Mouse (Mus musculus) duodenum, adult 2 months (tissue): ENCODE results near the gene Fam221a. TPM values are rescaled to one million over a fixed set of nuclear protein-coding genes. Genes with fewer than 3 reads are reported as not detected.

ENCODE experiments used
- polyA plus RNA-seq: library from polyadenylated mRNA; depleted of rRNA; stranded (reverse); fragments of >200 nt; gene quantifications from 2 replicates; pipeline ENCODE4 v1.2.3, GENCODE M21; 2012; ENCODE audit warnings: low replicate concordance; rRNA removed

Gene Fam221a
- 2.0 and 4.2 TPM in 2 replicates for polyA plus RNA-seq

DNA sequence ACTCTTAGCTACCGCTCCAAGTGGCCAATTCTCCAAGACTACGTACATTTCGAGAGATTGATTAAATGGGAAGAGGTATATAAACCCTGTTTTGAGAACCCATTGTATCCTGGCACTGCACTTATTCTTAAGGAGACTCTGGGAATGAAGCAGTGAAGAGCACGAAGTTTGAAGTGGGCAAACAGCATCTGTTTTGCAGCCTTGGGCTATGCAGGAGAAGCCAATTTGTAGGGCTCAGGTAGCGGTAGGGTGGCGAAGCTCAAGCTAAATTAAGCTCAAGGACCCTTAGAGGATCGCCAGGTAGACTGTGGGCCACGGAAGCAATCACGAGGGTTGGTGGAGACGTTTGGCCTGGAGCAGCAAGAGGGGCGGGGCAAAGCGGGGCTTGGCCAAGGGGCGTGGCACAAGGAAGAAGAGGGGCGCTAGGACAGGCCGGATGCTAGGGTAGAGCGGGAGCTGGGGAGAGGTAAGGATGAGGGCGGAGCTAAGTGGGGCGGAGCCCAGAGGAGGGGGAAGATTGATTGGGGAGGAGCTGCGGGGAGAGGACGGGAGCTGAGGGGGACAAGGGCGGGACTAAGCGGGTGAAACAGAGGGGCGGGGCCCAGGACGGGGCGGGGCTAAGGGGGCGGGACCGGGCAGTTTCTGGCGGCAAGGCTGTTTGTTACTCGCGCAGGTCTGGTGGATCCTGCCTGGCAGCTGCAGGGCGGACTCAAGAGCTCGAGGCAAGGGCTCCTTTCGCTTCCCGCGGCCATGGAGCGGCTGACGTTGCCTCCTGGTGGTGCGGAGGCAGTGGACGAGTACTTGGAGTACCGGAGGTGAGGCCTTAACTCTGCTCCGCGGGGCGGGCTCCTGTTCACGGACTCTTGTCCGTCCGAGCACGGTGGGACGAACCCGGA, at the start of gene Fam221a:
TSS of gene Fam221a (plus strand) at position 581 of the 896 bp plus-strand sequence.

DNA sequence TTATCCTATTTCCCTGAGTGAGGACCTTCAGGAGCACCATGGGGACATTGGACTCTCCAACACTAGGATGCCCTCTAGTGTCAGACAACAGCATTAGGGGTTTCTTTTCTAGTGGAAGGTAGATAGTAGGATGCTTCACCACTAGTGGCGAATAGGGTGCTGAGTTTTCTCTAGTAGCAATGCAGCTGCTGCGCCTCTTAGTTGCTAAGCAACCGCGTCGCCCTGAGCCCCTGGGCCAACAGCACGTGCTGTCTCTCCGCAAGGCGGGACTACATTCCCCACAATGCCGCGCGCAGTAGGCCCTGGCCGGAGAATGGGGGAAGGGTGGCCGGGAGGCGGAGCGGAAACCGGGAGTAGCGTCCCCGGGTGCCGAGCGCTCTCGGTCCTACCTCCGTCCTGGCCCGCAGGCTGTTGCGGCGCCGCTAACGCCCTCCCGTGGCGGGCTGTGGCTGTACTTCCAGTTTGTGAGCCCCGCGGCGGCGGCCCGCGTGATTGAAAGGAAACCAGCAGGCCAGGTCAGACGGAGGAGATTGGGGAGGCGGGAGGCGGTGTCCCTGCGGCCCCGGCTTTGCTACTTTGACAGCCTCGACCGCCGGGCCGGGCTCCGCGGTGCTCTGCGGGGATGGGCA, 48.5 kb upstream of the Fam221a start, which contains the start of gene Ccdc126:
TSS of gene Ccdc126 (plus strand) at position 309 of the 629 bp plus-strand sequence.

DNA sequence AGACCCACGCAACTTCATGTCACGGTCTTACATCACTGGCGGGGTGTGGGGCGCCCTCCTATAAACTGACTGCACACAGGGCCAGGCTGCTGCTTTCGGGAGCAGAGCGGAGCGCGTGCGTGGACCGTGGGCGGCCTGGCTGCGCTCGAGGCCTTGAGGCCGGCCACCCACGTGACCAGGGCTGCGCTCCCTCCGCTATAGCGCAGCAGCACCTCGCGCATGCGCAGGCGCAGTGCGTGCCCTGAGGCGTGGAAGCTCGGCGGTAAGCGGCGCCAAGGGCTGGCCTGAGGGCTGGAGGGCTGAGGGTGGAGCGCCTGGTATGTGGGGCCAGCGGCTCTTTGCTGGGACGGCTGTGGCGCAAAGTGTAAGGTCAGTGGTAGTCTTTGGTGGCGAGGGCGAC, 27.8 kb downstream of the Fam221a start, which contains the start of gene Stk31:
TSS of gene Stk31 (plus strand) at position 289 of the 400 bp plus-strand sequence.

Other genes starting within 250 kb of the Fam221a start
- 0.04 and 0.08 TPM in 2 replicates for gene Igf2bp3, start 152.8 kb upstream of the Fam221a start, polyA plus RNA-seq
- gene Tra2a, start 103.7 kb upstream of the Fam221a start, polyA plus RNA-seq, result 9.4 and 9.6 TPM in 2 replicates
- gene Ccdc126, start 48.5 kb upstream of the Fam221a start, polyA plus RNA-seq, result 0.49 and 0.57 TPM in 2 replicates
- not detected in 2 replicates for gene Stk31, start 27.9 kb downstream of the Fam221a start, polyA plus RNA-seq